Mouse (Mus musculus): Measurements from ENCODE around the gene Pcsk6. TPM values are rescaled to one million over a fixed set of nuclear protein-coding genes. Genes with fewer than 3 reads are reported as not detected.
"Not testable (repeated sequence)": the region's sequence is repeated elsewhere in the genome, so short reads cannot be mapped to it uniquely, and the experiment has no call there.

Pcsk6 gene
- polyA plus RNA-seq, 1 experiment, result 52.0 TPM

GRCm38 (mm10) chr7:66048446-66049230 lies 187.1 kb downstream of the Pcsk6 start:
- TF ChIP-seq POLR2A (IDR thresholded peaks at IDR 0.05; ENCODE audit: borderline replicate concordance, insufficient read depth, low read length) (no peak), CTCF (IDR thresholded peaks at IDR 0.05; ENCODE audit: borderline replicate concordance, insufficient read depth, low read depth, low read length) (no peak)

DNA sequence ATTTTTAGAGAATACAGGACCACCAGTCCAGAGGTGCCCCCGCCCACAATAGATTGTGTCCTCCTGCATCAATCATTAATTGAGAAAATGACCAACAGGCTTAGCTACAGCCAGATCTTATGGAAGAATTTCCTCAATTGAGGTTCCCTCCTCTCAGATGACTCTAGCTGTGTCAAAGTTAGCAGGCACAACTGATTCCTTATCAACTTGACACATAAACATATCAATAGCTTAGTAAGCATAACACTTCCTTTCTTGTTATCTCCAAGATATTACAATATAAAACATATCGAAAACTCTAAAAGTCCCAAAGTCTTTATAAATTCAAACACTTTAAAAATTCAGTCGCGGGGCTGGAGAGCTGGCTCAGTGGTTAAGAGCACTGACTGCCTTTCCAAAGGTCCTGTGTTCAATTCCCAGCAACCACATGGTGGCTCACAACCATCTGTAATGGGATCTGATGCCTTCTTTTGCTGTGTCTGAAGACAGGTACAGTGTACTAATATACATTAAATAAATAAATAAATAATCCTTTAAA lies 192.5 kb downstream of the Pcsk6 start:
- TF ChIP-seq CTCF (IDR thresholded peaks at IDR 0.05; ENCODE audit: borderline replicate concordance, insufficient read depth, low read depth, low read length) (no peak), POLR2A (IDR thresholded peaks at IDR 0.05; ENCODE audit: borderline replicate concordance, insufficient read depth, low read length) (no peak)
- no peak for DNase-seq
- Histone ChIP-seq H3K4me3 (replicated peaks; ENCODE audit: insufficient read depth, low read depth, low read length) (no peak overlapping the region), H3K27ac (ENCODE audit: insufficient read depth, low read length) (no peak overlapping the region), H3K4me1 (ENCODE audit: control insufficient read depth, insufficient read depth, low read length) (no peaks in the 10 kb centered on the region), H3K27me3 (ENCODE audit: control insufficient read depth, insufficient read depth, low read length) (no peaks in the 10 kb centered on the region)
- WGBS, result 95% methylated on average over 4 of the region's 4 CpGs

More at GRCm38 (mm10) chr7:66048446-66049230, 187.1 kb downstream of the Pcsk6 start:
- no peak for DNase-seq
- Histone ChIP-seq H3K4me1 (ENCODE audit: control insufficient read depth, insufficient read depth, low read length) (peaks cover 20% of the 10 kb centered on the region), H3K27ac (ENCODE audit: insufficient read depth, low read length) (no peak overlapping the region), H3K4me3 (replicated peaks; ENCODE audit: insufficient read depth, low read depth, low read length) (no peak overlapping the region), H3K27me3 (ENCODE audit: control insufficient read depth, insufficient read depth, low read length) (no peaks in the 10 kb centered on the region)
- WGBS, result 90% methylated on average over 12 of the region's 12 CpGs

GRCm38 (mm10) chr7:66055356-66055755 lies 193.8 kb downstream of the Pcsk6 start:
- not testable (repeated sequence) for H3K27me3 ChIP-seq (ENCODE audit: control insufficient read depth, insufficient read depth, low read length); H3K4me1 ChIP-seq (ENCODE audit: control insufficient read depth, insufficient read depth, low read length); DNase-seq; H3K27ac ChIP-seq (ENCODE audit: insufficient read depth, low read length); H3K4me3 ChIP-seq (replicated peaks; ENCODE audit: insufficient read depth, low read depth, low read length)
- WGBS, result 3% methylated on average over 2 of the region's 2 CpGs
- TF ChIP-seq CTCF (IDR thresholded peaks at IDR 0.05; ENCODE audit: borderline replicate concordance, insufficient read depth, low read depth, low read length), result peak; percentile 48; the same call in 1 of the 2 replicates

DNA sequence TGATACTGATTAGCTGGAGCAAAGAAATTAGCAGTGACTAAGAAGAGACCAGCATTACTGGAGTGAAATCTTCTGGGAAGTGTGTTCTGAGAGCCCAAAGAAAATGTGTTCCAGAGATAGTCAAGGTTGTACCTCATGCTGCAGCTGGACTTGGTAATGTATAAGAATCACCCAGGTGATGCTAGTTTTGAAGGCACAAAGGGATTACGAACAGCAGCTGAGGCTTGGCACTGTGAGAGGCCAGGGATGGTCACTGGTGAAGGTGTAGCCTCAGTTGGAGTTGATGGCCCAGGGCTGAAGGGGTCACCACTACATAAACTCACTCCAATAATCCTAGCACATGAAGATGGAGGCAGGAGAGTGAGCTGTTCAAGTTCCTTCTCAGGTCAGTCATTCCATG lies 197.2 kb downstream of the Pcsk6 start, which contains the start of gene Snrpa1:
Snrpa1 (plus strand) TSS at position 301 of the 400 bp plus-strand sequence.
- TF ChIP-seq CTCF (IDR thresholded peaks at IDR 0.05; ENCODE audit: borderline replicate concordance, insufficient read depth, low read depth, low read length) (no peak), POLR2A (IDR thresholded peaks at IDR 0.05; ENCODE audit: borderline replicate concordance, insufficient read depth, low read length) (no peak)
- Histone ChIP-seq H3K4me3 (replicated peaks; ENCODE audit: insufficient read depth, low read depth, low read length) (peak within 1 kb of the TSS; percentile 80), H3K27ac (ENCODE audit: insufficient read depth, low read length) (no peak within 1 kb of the TSS), H3K4me1 (ENCODE audit: control insufficient read depth, insufficient read depth, low read length) (no peaks in the 10 kb centered on the region), H3K27me3 (ENCODE audit: control insufficient read depth, insufficient read depth, low read length) (no peaks in the 10 kb centered on the region)
- DNase-seq, result no peak
- 70% methylated on average over 1 of the region's 1 CpGs for WGBS

DNA sequence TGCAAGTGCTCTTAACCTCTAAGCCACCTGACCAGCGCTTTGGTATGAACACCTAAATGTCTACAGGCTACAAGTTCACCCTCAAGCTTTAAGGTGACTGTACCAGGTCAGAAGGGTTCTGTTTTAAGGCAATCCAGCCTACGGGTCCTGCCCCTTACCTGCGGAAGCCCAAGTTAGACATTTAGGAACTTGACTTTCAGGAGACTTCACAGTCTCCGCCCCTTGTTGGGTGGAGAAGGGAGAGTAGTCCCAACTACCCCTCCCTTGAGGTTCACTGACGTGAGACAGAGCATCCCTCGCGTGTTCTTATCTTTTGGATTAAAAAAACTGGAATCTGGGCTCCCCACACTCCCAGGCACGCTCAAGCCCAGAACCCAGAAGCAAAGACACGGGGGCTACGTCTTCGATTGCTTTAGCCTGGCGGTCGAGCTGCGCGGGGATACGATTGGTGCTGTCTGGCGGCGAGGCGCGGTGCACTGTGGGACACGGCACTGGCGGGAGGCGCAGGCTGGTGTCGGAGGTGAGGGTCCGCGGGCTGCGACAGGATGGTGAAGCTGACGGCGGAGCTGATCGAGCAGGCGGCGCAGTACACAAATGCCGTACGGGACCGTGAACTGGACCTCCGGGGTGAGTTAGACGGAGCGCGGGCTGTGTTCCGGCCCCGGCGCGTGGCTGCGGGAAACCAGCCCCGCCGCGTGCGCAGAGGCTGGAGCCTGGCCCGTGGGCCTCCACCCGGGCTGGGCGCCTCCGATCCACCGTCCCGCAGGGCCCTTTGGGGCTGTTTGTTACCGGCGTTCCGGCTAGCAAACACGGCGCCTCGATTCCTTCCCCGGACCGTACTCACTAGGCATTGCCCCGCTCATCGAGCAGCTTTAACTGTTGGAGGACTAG lies 198.8 kb downstream of the Pcsk6 start:
- no peaks in the 10 kb centered on the region for H3K27me3 ChIP-seq (ENCODE audit: control insufficient read depth, insufficient read depth, low read length)
- DNase-seq, result peak; percentile 87 to 92
- no peak overlapping the region for H3K27ac ChIP-seq (ENCODE audit: insufficient read depth, low read length)
- H3K4me3 ChIP-seq (replicated peaks; ENCODE audit: insufficient read depth, low read depth, low read length), result peak overlapping the region; percentile 80
- under 1% methylated on average over 64 of the region's 64 CpGs for WGBS
- TF ChIP-seq POLR2A (IDR thresholded peaks at IDR 0.05; ENCODE audit: borderline replicate concordance, insufficient read depth, low read length), result peak; percentile 93
- TF ChIP-seq CTCF (IDR thresholded peaks at IDR 0.05; ENCODE audit: borderline replicate concordance, insufficient read depth, low read depth, low read length), result no peak
- H3K4me1 ChIP-seq (ENCODE audit: control insufficient read depth, insufficient read depth, low read length), result no peaks in the 10 kb centered on the region

DNA sequence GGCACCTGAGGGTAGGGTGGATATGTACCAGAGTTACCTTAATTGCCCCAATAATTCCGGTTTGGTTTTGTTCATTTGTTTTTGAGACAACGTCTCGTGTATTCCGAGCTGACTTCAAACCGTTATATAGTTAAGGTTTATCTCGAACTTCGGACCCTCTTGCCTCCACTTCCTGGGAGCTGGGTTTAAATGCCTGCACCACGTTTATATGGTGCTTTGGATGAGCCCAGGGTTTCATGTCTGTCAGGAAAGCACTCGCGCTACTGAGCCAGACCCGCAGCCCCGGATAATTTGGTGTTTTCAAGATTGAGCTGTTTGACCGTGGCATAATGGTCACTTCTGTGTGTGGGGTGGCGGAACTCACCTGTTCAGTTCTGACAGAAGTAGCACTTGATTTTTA lies 199.5 kb downstream of the Pcsk6 start:
- H3K4me3 ChIP-seq (replicated peaks; ENCODE audit: insufficient read depth, low read depth, low read length), result peak overlapping the region; percentile 80
- H3K27me3 ChIP-seq (ENCODE audit: control insufficient read depth, insufficient read depth, low read length), result no peaks in the 10 kb centered on the region
- H3K4me1 ChIP-seq (ENCODE audit: control insufficient read depth, insufficient read depth, low read length), result no peaks in the 10 kb centered on the region
- WGBS, result 2% methylated on average over 14 of the region's 14 CpGs
- TF ChIP-seq POLR2A (IDR thresholded peaks at IDR 0.05; ENCODE audit: borderline replicate concordance, insufficient read depth, low read length) (no peak), CTCF (IDR thresholded peaks at IDR 0.05; ENCODE audit: borderline replicate concordance, insufficient read depth, low read depth, low read length) (no peak)
- H3K27ac ChIP-seq (ENCODE audit: insufficient read depth, low read length), result no peak overlapping the region
- no peak for DNase-seq

DNA sequence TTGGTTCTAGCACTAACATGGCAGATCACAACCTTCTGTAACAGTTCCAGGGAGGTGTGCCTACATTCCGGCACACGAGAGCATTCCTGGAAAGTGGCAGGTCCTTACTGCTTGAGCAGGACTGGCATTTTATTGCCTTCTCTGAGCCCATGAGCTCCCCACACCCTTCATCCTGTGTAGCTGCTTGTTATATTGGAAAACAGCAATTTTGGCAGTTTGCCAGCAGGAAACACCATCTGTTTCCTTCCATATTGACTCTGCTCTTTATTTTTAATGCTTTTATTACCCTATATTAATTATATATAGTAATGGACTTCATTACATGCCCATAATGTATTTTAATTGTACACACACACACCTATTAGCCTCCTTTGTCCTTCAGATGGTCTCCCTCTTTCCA lies 214.9 kb downstream of the Pcsk6 start:
- H3K27ac ChIP-seq (ENCODE audit: insufficient read depth, low read length), result no peak overlapping the region
- H3K4me3 ChIP-seq (replicated peaks; ENCODE audit: insufficient read depth, low read depth, low read length), result no peak overlapping the region
- DNase-seq, result peak; percentile 19 to 49
- no peaks in the 10 kb centered on the region for H3K27me3 ChIP-seq (ENCODE audit: control insufficient read depth, insufficient read depth, low read length)
- TF ChIP-seq CTCF (IDR thresholded peaks at IDR 0.05; ENCODE audit: borderline replicate concordance, insufficient read depth, low read depth, low read length), result no peak
- 4% methylated on average over 2 of the region's 2 CpGs for WGBS
- peaks cover 12% of the 10 kb centered on the region for H3K4me1 ChIP-seq (ENCODE audit: control insufficient read depth, insufficient read depth, low read length)

All from cerebellum, adult 2 months (tissue).